Mouse (Mus musculus): ENCODE results near the gene Wnt9b. TPM values are rescaled to one million over a fixed set of nuclear protein-coding genes. Genes with fewer than 3 reads are reported as not detected.

Gene Wnt9b
- polyA plus RNA-seq, 1 experiment from 2014 or later = 0.07 TPM

- H3K9ac ChIP-seq (replicated peaks; ENCODE audit: low read depth, low read length) = no peak overlapping the region
- no peak overlapping the region for H3K27ac ChIP-seq (ENCODE audit: low read length)
- H3K36me3 ChIP-seq (ENCODE audit: control insufficient read depth, insufficient read depth, low read length) = peaks cover 55% of the 10 kb centered on the region
- 86% methylated on average over 7 of the region's 7 CpGs for WGBS
- no peak for ATAC-seq (ENCODE audit: insufficient number of reproducible peaks, insufficient read depth, low FRiP score, low read depth)
- H3K27me3 ChIP-seq (ENCODE audit: control insufficient read depth, insufficient read depth, low read length) = no peaks in the 10 kb centered on the region
- no peaks in the 10 kb centered on the region for H3K4me1 ChIP-seq (ENCODE audit: control insufficient read depth, insufficient read depth, low read length)
- H3K4me3 ChIP-seq (ENCODE audit: low read depth, low read length) = no peak overlapping the region
- H3K4me2 ChIP-seq (replicated peaks; ENCODE audit: low read depth, low read length) = no peak overlapping the region
- no peaks in the 10 kb centered on the region for H3K9me3 ChIP-seq (ENCODE audit: control insufficient read depth, low read depth, low read length)
Measured at GRCm38 (mm10) chr11:103685261-103685736, 64.3 kb downstream of the Wnt9b start.

- Histone ChIP-seq H3K4me2 (replicated peaks; ENCODE audit: low read depth, low read length) (no peak overlapping the region), H3K9me3 (ENCODE audit: control insufficient read depth, low read depth, low read length) (no peaks in the 10 kb centered on the region), H3K4me3 (ENCODE audit: low read depth, low read length) (no peak overlapping the region), H3K4me1 (ENCODE audit: control insufficient read depth, insufficient read depth, low read length) (no peaks in the 10 kb centered on the region), H3K9ac (replicated peaks; ENCODE audit: low read depth, low read length) (no peak overlapping the region), H3K27ac (ENCODE audit: low read length) (no peak overlapping the region), H3K27me3 (ENCODE audit: control insufficient read depth, insufficient read depth, low read length) (no peaks in the 10 kb centered on the region), H3K36me3 (ENCODE audit: control insufficient read depth, insufficient read depth, low read length) (peaks cover 66% of the 10 kb centered on the region)
- ATAC-seq (ENCODE audit: insufficient number of reproducible peaks, insufficient read depth, low FRiP score, low read depth) = no peak
- 83% methylated on average over 11 of the region's 11 CpGs for WGBS
Measured at GRCm38 (mm10) chr11:103683667-103684334, 65.8 kb downstream of the Wnt9b start.

Other genes starting within 250 kb of the Wnt9b start
- gene Lrrc37a, start 245.2 kb downstream of the Wnt9b start, polyA plus RNA-seq (2014; fragmentation: Nextera tagmentation; extraction: Ambion mirVana) = not detected in 2 replicates
- gene Gm884, start 128.7 kb downstream of the Wnt9b start, polyA plus RNA-seq (2014; fragmentation: Nextera tagmentation; extraction: Ambion mirVana) = not detected in 2 replicates
- gene Lyzl6, start 110.9 kb downstream of the Wnt9b start, polyA plus RNA-seq (2014; fragmentation: Nextera tagmentation; extraction: Ambion mirVana) = not detected in 2 replicates
- gene Rprml, start 100.3 kb downstream of the Wnt9b start, polyA plus RNA-seq (2014; fragmentation: Nextera tagmentation; extraction: Ambion mirVana) = not detected in 2 replicates
- gene Gosr2, start 51.9 kb downstream of the Wnt9b start, polyA plus RNA-seq (2014; fragmentation: Nextera tagmentation; extraction: Ambion mirVana) = 69.4 and 77.6 TPM in 2 replicates
- 0.07 and 0.10 TPM in 2 replicates for gene Wnt3, start 24.3 kb upstream of the Wnt9b start, polyA plus RNA-seq (2014; fragmentation: Nextera tagmentation; extraction: Ambion mirVana)
- 43.5 and 46.9 TPM in 2 replicates for gene Nsf, start 204.2 kb upstream of the Wnt9b start, polyA plus RNA-seq (2014; fragmentation: Nextera tagmentation; extraction: Ambion mirVana)
- 60.0 and 69.2 TPM in 2 replicates for gene Arf2, start 216.9 kb upstream of the Wnt9b start, polyA plus RNA-seq (2014; fragmentation: Nextera tagmentation; extraction: Ambion mirVana)